Mouse (Mus musculus) heart, adult 8-10 months (tissue): ENCODE data around the gene Gabrr1. TPM values are rescaled to one million over a fixed set of nuclear protein-coding genes. Genes with fewer than 3 reads are reported as not detected.

Source experiments
- DNase-seq: peaks from one replicate; pipeline ENCODE4 v3.0.0; 2022; ENCODE audit warnings: low spot score
- total RNA-seq, 4 experiments: library from RNA; stranded (reverse); gene quantifications; 2 replicates each; pipeline ENCODE4 v1.2.4; 2022

Gabrr1 gene
- total RNA-seq, 4 experiments from 2014 or later = 0.38 to 1.0 (median 0.62) TPM

DNA sequence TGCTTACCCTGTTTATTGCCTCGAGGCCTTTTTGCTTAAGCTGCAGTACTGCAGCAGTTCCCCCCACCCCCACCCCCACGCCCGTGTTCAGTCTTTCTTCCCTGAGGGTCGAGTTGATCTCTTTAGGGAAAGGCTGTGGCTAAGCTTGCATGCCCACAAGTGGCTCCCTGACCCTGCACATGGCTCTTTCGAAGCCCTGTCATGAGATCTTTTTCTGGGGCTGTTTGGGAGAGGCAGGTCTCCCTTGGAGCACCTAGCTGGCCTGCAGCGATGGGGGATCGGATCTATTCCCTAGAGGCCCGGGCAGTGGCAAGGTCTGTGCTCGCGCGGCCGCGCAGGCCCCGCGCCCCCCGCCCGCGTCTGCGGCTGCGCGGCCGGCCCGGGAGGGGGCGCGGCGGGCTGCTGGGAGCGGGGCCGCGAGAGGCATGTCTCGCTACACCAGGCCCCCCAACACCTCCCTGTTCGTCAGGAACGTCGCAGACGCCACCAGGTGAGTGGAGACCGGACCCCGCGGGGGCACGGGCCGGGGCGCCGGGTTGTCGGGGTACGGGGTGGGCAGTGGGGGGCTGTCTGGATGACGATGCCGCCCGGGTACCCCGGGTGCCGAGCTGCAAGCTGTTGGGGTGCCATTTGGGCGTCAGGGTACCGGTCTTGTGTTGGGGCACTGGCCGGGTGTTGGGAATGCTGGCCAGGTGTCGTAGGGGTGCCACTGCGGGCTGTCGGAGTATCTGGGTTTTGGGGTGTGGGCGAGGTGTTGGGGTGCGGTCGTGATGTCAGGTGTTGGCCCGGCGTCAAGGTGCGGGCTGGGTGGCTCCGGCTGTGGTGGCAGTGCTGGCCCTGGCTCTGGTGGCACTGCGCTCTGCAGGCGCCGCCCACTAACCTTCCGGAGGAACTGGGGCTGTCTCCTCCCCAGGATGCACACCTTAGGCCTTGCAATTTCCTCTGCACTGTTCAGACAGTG, 76.8 kb downstream of the Gabrr1 start, which contains the start of gene Srsf12:
Srsf12 (plus strand) TSS at position 111 of the 961 bp plus-strand sequence.
- DNase-seq = no peak

Other genes with a start within 250 kb of the Gabrr1 start
- 1 to 10 TPM; 4.0 to 6.2 (median 5.1) TPM for gene Ankrd6, start 181.7 kb upstream of the Gabrr1 start, total RNA-seq
- 100 to 1,000 TPM in 3 of 4 experiments, 10 to 100 TPM in 1; 92.6 to 118 (median 111) TPM for gene Rragd, start 149.5 kb upstream of the Gabrr1 start, total RNA-seq
- 10 to 100 TPM; 35.4 to 40.8 (median 39.8) TPM for gene Ube2j1, start 101.1 kb upstream of the Gabrr1 start, total RNA-seq
- gene Gabrr2, start 69.5 kb upstream of the Gabrr1 start, total RNA-seq = 1 to 10 TPM; 1.8 to 2.6 (median 1.9) TPM
- gene Pm20d2, start 57.2 kb downstream of the Gabrr1 start, total RNA-seq = 10 to 100 TPM; 69.3 to 75.5 (median 72.3) TPM
- not detected for gene Srsf12, start 76.5 kb downstream of the Gabrr1 start, total RNA-seq
- gene Pnrc1, start 157.6 kb downstream of the Gabrr1 start, total RNA-seq = 100 to 1,000 TPM; 105 to 165 (median 142) TPM
- 10 to 100 TPM in 1 of 4 experiments, 1 to 10 TPM in 3; 8.7 to 10.4 (median 9.3) TPM for gene Rngtt, start 177.8 kb downstream of the Gabrr1 start, total RNA-seq